Mouse (Mus musculus): ENCODE data around the gene Stra6. TPM values are rescaled to one million over a fixed set of nuclear protein-coding genes. Genes with fewer than 3 reads are reported as not detected.

Gene Stra6
- total RNA-seq (2021), result under 1 TPM; 0.25 to 0.40 TPM
- long read RNA-seq, experiment 1, result 0 reads
- long read RNA-seq, experiment 2, result 0 reads

DNA sequence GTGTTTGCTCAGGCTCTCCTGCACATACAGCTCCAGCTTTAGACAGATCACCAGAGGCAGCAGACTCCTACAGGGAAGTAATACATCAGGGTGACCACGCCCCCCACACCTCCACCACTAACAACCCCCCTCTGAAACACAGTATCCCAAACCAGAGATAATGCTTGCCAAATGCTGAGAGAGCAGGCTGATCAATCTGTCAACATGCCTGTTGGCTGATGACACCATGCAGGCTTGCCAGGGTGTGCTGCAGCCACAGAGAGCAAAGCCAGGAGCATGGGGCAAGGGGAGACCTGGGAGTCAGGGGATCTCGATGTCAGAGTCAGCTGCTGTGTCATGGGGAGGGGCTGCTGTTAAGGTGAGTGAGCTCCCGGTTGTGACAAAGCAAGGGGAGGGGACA lies at the start of gene Stra6:
TSS of gene Stra6 (plus strand) at position 258 of the 400 bp plus-strand sequence.
- DNase-seq, result no peak

DNA sequence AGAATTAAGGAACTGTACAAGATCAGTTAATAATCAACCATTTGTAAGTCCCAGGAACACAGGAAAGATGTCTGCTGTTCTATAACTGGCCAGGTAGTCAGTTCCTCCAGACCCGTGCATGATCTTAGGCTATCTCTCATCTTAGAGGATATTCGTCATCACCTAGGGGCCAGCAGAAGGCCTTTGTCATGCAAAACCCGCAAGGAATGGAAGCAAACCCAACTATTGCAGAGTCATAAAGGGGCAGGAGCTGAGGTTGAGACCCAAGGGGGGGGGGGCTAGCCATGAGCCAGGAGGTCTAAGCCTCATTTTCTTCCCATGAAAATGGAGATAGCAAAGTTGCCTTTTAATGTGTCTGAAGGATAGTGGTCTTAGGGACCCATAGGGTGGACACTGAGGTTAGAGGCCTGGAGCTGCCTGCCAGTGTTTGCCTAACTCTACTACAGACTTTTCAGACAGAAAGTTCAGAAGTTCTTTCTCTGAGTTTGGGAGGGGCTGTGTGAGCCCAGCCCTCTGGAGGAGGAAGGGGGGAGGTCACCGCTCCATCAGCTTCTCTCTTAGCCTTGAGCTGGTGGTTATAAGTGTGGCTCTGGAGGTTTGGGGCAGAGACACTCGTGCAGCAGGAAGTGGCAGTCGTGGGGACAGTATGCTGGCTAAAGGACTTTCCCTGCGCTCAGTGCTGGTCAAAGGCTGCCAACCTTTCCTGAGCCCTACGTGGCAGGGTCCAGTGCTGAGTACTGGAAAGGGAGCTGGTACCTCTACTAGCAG lies 49.0 kb upstream of the Stra6 start:
- no peak for DNase-seq

DNA sequence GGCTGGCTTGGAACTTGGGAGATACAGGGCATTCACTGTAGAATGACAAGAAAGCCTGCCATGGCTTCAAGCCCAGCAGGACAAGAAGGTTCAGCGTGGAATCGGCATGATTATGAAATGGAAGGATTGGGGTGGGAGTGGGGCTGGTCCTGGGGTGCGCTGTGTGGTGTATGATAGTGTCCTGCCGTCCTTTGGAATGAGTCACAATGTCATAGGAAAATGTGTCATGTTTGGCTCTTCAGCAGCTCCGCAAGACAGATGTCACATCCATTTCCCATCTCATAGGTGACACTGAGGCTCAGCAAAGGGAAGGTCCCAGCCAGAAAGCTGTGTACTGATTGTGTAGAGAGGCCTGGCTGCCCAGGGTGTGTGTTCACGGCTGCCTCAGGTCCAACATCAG lies 47.7 kb upstream of the Stra6 start:
- DNase-seq, result no peak

DNA sequence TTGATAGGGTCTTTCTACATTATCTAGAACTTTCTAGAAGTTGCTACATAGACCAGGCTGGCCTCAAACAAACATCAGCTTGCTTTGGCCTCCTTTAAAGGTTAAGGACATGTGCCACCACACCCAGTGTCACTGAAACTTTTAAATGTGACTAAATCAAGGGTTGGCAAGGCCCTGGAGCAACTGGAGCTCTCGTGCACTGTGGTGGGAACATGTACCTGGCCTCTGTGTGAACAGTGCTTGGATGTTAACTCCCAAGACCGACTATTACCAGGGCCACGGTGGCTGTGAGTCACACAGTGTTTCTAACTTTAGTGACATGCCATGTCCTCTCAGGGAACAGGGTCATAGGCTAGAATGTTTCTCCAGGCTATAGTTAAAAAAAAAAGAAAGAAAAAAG lies 46.6 kb upstream of the Stra6 start:
- DNase-seq, result no peak

DNA sequence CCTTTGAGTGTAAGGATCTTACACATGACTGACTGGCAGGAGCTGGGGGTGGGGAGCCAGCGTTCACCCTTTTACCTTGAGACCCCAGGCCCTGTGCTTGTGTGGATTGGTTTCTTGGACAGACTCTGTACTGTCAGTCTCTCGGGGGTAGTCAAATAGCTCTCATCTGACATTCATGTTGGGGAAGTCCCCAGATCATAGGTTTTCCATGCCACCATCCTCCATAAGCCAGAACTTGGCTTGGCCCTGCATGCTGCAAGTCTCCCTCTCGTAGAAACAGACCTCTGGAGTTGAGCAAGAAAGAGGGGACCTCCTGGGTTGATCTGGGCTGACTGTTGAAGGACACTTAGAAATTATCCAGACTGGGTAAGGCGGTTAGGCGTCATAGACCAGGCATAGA lies 45.2 kb upstream of the Stra6 start:
- DNase-seq, result no peak

DNA sequence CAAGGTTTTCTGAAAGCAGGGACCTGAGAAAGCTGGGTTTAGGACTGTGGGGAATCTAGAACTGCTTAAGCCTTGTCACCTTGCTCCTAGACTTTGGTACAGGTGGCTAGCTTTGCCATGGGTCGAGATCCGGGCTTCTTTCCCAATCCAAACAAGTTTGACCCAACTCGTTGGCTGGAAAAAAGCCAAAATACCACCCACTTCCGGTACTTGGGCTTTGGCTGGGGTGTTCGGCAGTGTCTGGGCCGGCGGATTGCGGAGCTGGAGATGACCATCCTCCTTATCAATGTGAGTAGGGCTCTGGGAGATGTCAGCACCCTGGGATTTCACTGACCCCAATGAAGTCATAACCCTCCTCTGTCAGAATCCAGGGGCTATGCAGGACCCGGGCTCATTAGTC lies 37.6 kb upstream of the Stra6 start:
- DNase-seq, result no peak

DNA sequence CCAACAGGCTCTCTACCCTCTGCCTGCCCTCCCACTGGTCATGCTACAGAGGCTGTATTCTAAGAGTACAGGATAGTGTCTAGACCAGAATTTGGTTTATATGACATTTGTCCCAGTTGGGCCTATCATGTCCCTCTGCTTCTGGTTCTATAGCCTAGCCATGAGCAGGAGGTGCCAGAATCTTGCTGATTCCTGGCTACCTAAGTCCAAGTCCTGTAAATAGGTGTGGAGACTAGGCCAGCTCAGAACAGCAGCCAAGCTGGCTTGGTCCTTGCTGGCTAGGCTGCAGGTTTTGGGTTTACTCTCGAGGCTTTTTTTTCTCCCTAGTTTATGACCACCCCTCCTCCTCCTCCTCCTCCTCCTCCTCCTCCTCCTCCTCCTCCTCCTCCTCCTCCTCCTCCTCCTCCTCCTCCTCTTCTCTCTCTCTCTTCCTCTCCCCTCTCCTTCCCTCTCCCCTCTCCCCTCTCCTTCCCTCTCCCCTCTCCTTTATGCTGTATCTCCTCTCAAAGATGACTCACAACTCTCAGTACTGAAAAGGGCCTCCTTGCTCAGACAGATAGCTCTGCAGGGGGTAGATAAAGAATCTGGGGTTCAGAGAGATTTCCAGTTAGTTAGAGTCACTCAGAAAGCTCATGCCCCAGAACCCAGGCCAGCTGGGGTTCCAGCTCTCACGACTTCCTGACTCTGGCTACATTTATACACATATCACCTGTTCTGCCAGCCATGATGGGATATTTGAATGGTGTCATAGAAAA lies 36.0 kb upstream of the Stra6 start:
- DNase-seq, result no peak

DNA sequence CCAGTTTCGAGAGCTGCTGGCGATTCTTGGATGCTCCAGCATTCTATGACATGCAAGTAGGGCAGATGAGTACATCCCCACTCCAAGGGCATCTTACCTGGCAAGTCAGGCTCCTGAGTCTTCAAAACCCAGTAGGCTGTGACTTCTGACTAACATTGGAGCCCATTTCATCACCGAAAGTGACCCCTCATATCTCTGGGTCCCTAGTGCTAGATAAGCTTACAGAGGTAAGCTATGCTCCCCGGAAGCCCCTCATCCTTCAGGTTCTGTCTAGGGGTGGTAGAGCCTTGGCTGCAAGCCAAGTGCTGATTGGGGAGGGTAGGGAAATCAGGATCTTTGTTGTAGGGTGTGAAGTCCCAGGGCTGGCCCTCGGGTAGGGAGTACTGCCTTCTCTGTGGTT lies 34.7 kb upstream of the Stra6 start:
- no peak for DNase-seq

DNA sequence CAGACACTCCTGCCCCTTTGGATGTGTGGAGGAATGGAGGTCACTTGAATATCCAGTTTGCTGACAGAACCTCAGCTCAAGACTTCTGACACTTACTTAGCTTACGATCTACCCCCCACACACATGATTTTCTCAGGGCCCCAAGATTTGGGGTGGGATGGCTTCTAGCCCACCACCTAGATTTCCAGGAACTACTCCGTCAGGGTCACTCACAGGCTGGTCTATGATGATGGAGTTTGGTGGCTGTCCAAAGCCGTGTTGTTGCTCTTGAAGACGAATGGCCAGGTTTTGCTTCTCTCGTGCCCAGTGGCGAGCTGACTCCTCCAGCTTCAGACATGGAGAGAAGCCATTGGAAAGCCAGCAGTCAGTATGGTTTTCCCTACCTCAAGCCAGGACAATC lies 34.0 kb upstream of the Stra6 start:
- DNase-seq, result no peak

DNA sequence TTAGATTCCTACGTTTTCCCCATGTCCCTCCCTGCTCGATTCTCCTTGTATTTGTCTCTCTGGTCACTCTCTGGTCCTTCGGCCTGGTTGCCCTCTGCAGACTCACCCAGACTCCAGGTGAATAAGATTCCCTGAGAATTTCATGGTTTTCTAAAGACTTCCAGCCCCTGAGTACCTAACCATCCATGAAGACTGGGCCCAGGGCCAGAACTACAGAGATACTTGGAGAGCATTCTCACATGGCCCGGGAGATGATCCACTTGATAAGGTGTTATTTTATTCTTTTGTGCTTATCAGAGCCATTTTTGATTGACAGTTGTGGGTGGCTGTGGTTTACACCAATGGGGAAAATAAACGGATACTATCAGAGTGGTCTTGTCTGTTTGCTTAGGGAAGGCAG lies 31.7 kb upstream of the Stra6 start:
- no peak for DNase-seq

DNA sequence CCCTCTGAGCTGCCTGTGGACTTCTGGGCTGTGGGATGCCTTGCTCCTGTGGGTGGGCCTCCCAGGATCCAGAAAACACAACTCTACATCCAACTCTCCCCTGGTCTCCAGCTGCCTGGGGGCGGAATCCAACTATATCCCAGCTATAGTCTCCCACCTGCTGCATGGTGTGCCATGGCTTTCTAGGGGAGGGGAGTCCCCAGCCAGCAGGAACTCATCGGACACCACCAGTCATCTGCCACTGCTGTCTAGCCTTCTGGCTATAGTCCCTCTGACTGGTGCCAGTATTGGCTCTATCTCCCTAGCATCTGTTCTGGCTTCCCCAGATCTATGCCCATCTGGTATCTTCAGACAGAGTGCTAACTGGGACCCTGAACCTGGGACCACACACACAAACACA lies 28.1 kb upstream of the Stra6 start:
- no peak for DNase-seq

DNA sequence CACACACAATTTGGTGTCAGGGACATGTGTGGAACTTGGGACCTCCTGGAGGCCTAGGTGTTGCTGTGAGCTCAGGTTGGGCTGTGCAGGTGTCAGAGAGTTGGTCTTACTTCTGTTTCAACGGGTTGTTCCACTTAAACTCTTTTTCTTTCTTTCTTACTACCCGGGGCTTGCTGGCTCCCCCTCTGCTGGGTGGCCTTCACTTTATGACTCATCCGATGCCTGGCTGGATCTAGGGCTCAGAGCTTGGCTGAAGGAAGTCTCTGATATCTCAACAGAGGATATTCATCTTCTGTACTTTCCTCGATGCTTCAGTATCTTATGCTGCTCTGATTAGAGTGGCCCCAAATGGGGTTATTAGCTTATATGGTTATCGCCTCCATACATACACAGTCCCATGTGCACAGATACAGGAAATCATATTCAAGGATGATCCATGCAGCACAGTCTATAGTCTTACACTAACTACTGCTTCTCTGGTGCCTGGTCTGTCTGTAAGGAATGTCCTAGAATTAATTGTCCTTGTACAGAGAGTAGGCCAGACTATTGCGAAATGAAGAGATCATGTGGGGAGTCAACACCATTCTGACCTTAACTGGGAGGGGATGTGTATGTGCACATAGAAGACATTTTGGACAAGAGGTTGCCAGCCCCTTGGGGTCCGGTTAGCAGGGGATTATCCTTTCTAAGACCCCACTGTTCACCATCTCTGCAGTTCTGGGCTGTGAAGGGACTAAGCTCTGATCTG lies 27.5 kb upstream of the Stra6 start:
- DNase-seq, result no peak

DNA sequence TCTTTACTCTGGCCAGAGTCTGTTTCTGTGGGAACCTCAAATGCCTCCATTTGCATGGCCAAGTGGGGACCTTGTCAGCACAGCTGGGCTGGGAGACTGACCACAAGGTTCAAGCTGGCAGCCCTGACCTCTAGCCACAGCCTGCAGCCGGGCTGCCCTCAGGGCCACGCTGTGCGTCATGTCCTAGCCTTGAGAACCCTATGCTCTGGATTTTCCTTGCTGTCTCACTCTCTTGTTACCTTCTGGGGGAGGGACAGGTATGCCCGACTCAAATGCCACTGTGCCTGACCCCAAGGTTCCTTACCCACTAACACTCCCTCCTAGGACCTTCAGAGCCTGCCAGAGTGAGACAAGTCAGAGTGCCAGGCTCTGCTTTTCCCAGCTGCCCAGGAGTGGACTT lies 26.6 kb upstream of the Stra6 start:
- no peak for DNase-seq

DNA sequence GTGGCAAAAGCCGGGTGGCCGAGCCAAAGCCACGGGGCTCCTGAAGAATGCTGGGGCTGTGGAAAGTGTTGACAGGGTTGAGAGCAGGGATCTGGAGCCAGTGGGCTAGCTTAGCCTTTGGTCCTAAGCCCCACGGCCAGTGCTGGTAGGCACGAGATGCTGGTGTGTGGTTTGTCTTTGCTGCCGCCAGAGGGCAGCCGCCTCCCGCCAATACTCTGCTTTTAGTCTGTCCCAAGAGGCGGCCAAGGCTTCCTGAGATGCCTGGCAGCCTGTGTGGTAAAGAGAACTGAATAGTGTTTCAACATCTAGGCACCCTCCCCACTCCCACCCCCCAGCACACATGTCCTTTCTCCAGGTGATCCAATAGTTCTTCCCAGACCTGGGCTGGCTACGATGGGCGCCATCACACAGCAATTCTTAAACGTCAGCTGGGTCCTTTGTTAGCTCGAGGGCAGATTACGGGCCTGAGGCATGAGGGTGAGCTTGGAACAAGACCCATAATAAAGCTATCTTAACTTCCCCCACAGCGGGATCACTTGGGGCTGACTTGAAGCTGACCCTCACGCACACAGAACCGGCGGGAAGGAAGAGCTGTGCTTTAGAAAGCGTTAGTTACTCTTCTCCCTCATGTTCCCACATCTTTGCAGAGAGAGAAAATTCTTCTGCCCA lies 25.0 kb upstream of the Stra6 start:
- peak; percentile 79 for DNase-seq

DNA sequence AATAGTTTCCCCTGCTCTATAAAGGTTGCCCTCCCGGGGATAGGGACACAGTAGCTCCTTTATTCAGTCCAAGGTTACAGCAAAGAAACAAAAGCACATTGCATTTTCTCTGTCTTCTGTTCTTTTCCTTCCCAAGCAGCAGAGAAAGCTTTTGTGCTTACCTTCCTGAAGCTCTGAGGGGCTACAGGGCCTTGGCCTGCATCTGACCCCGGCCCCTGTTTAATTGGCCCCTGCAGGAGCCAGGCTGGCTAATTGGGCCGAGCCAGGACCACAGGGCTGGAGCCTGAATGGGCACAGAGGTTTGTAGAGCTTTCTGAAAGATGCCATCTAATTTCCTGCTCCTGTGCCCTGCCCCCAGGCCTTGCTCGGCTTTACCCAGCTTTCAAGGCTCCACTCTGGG lies 22.6 kb upstream of the Stra6 start:
- no peak for DNase-seq

DNA sequence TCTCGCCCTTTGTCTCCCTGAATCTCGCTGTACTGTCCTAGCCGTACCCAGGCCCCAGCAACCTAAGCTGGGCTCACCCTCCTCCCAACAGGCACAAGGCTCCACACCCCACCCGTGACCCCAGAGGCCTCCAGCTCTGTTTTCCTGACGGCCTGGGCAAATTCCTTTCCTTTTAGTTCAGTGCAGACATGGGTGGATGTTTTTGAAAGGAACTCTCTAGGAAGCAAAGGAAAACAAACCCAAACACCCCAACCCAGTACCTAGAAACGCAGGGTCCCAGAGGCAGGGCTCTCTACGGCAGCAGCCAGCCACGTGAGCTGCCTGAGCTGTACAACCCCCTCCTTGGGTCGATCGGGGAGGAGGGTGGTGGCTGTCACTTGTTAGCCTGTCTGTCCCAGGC lies 21.2 kb upstream of the Stra6 start:
- no peak for DNase-seq

DNA sequence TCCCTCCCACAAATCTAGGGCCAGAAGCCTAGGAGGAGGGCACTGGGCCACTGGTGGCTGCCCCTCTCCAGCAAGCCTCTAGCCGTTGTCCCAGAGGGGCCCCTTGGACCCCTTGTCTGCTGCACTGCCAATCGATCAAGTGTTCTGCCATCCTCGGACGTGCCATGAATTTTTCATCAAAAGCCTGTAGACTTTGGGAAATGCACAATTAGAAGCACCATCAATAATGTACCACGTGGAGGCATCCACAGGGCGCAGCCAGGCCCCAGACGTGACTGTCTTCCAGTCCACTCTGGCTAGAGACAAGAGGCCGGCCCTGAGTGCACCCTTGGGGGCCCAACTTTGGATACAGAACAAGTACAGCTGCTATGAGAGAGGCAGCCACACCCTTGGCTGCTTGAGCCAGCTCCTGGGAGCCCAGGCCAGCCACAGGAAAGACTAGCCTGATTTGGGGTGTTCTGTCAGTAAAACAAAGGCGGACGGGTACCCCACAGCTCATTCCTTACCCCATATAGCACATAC lies 20.0 kb upstream of the Stra6 start:
- DNase-seq, result peak; percentile 65

DNA sequence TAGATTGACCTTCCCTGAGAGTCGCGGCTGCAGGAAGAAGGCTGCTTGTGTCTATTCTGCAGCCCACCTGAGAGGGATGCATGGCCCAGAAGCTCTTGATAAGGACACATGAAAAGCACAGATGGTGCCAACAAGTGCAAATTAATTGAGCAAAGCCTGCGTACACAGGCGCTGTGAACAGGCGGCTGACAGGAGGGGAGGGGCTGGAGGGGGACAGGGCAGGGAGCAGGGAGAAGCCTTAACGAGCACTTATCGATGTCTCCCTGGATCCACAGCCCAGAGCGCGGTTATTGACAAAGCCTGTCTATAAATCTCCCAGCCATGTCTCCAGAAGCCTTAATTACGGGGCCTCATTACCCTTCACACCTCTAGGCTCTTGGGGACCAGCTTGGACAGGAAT lies 18.8 kb upstream of the Stra6 start:
- no peak for DNase-seq

DNA sequence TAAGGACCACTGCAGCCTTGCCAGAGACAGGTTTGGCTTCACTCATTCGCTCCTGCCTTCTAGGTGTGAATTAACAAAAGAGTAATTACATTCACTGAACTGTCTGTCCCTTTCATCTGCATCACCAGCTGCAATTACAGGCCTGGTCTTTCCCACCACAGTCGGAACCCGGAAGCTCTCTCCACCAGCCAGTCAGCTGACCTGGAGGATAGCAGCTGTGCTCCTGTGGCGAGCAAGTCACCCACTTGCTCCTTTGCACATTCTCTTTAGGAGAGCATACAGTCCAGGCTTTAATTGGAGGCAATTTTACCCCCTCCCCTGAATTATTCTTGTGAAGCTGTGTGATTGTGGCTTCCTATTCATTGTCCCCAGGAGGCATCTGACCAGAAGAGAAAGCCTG lies 17.9 kb upstream of the Stra6 start:
- DNase-seq, result no peak

DNA sequence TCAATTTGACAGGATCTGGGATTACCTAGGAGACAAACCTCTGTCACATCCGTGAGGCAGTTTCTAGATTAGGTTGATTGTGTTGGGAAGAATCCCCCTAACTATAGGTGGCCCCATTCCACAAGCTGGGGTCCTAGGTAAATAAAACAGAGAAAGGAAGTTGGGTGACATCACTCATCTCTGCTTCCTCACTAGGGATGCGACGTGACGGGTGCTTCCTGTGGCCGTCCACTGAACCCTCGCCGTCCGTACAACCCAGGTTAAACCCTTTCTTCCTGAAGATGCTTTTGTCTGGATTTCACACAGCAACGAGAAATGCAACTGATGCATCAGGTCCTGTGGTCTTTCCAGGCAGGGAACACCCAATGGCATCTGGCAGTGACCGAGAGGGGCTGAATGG lies 16.5 kb upstream of the Stra6 start:
- DNase-seq, result no peak

DNA sequence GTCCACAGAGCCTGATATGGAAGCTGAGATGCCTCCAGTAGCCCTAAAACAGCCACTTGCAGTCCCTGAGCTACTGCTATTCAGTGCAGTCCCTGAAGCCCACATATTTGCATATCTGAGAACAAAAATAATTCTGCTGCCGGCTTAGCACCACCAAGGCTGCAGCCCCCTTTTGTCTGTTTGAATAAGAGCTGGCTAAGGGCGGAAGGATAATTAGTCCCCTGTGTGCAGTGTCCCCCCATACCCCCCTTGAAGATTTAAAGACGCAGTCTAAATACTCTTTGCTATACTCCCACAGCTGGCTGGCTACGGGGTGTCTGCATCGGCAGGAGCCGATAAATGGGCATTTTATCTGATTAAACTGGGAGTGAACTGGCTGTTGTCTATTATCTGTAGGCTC lies 15.0 kb upstream of the Stra6 start:
- DNase-seq, result no peak

DNA sequence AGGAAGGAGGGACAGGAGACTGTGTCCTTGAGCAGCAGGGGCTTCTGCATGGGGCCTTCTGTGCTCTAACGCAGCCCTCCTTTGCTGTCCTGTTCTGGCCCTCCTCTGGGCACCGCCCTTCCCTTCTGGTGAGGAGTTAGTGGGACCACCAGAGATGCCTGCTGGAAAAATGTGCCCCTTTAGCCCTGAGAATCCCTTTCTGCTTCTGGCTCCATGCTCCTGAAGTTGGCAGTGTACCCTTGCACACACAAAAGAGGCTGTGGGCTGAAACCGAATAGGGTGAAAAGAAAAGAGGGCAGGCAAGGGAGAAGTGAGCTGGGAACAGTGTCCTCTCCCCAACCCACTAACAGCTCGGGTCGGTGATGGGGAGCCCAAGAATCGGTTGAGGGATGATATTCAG lies 14.4 kb upstream of the Stra6 start:
- no peak for DNase-seq
